Mouse (Mus musculus) gastrocnemius, adult 8-10 months (tissue): ENCODE results near the gene Npdc1. TPM values are rescaled to one million over a fixed set of nuclear protein-coding genes. Genes with fewer than 3 reads are reported as not detected.
"Not testable (repeated sequence)": the region's sequence is repeated elsewhere in the genome, so short reads cannot be mapped to it uniquely, and the experiment has no call there.

Experiments used
- DNase-seq, 2 experiments: peaks; one replicate each; pipeline ENCODE4 v3.0.0; 2022; ENCODE audit warnings: low spot score in 2 of 2
- total RNA-seq, 4 experiments: library from RNA; stranded (reverse); gene quantifications; 2 replicates each; pipeline ENCODE4 v1.2.4; 2022

Gene Npdc1
- total RNA-seq, 4 experiments from 2014 or later = 12.6 to 19.9 (median 15.7) TPM

GRCm38 (mm10) chr2:25395721-25396596, 3.2 kb upstream of the Npdc1 start, which contains the start of gene Entpd2:
Entpd2 (plus strand) TSS chr2:25395874.
- no peak for DNase-seq

DNA sequence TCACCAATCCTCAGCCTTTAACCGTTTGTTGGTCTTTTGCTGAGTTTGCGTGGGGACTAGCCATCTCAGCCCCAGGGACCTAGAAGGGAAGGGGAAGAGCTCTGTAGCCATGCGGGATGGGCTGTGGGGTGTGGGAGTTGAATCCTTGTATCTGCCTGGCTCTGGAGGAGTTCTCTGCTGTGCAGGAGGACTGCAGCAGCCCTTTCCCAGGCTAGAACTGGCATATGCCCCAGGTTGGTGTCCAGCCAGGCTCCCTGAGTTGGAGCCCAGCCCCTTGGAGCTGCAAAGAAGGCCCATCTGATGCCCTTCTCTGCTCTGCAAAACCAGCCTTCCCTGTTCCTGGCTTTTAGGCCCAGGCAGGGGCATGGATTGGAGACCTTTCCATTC, 2.6 kb upstream of the Npdc1 start:
- DNase-seq = no peak

GRCm38 (mm10) chr2:25397010-25397409, 2.1 kb upstream of the Npdc1 start:
- DNase-seq = no peak

- no peak for DNase-seq
Measured at GRCm38 (mm10) chr2:25398065-25398464, 1.1 kb upstream of the Npdc1 start.

DNA sequence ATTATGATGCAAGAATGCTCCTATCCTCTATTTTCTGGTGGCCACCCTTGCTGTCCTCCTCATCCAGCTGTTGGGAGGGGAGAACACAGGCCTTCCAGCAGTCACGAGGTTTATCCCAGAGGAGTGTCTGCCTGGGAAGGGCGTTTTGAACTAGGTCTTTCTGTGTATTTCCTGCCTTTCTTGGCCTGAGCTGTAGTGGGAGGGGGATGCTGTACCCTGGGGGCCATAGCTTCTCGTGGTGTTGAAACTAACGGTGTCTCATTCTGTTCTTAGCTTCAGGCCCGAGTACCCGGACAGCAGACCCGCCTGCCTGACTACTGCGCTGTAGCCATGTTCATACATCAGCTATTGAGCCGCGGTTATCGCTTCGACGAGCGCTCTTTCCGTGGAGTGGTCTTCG, 1.1 kb downstream of the Npdc1 start:
- peak; percentile 50 to 51 for DNase-seq

GRCm38 (mm10) chr2:25400764-25401163, 1.6 kb downstream of the Npdc1 start:
- DNase-seq = peak; percentile 45 to 64

GRCm38 (mm10) chr2:25402377-25402971, 3.3 kb downstream of the Npdc1 start:
- peak; percentile 42 to 59 for DNase-seq

DNA sequence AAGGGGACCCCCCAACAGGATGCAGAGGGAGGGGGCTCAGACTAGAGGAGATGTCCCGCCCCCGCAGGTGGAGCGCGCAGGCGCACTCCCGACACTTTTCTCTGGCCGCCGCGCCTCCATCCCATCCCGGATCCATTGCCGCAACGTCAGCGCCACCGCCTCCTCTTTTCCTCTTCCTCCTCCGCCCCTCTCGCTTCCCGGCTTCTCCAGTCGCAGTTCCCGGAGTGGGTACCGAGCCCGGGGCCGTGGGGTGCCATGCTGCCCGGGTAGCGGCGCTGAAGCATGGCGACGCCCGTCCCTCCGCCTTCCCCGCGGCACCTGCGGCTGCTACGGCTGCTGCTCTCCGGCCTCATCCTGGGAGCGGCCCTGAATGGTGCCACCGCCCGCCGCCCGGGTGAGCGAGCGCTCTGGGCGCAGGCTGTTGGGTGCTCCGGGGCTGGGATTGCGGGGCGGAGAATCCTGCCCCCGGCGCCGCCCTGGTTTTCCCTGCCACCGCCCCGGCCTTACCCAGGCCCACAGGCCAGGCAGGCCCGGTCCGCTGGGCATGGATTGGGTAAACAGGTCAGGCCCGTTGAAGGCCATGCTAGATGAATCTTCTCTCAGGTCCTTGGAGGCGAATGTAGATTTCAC, 3.9 kb downstream of the Npdc1 start:
- peak in 1 of 2 experiments; percentile 42 for DNase-seq

DNA sequence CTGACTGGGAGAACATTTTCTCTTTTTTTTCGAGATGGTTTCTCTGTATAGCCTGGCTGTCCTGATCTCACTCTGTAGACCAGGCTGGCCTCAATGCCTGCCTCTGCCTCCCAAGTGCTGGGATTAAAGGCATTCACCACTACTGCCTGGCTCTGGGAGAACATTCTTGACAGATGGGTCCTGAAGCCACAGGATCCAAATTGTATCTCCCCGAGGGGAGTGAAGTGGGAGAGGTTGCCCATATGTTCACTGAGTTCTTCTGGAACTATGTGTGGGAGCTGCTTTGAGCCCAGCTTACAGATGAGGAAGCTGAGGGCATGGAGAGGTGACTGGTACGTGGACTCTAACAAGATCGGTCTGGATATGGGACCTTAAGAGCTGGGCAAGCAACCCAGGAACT, 4.8 kb downstream of the Npdc1 start:
- no peak for DNase-seq

DNA sequence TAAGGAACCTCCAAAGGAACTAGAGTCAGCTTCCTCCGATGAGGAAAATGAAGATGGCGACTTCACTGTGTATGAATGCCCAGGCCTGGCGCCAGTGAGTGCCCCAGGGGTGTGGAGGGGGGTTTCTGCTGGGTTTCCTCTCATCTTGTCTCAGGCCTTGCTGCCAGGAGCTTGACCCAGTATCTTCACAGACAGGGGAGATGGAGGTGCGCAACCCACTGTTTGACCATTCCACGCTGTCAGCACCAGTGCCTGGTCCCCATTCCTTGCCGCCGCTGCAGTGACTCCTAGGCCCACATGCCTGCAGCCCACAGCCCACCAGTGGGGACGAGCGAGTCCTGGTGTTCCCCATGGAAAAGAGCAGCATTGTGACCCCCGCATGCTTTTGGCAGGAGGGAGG, 9.8 kb downstream of the Npdc1 start:
- DNase-seq = no peak

- DNase-seq = not testable (repeated sequence)
Measured at GRCm38 (mm10) chr2:25413436-25413835, 14.3 kb downstream of the Npdc1 start.

DNA sequence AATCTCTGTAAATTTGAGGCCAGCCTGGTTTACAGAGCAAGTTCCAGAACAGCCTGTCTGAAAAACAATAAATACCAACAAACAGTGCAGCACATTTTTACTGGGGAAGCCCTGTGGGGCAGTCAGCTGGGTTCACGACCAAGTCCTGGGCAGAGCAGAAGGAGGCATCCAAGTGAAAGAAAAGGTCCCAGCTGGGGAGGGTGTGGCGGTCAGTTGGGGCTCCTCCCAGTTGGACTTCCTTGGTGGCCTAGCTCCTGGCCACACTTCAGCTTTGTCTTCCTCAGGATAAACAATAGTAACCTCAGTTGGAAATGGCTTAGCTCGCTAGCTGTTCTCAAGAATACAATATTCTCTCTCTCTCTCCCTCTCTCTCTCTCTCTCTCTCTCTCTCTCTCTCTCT, 18.3 kb downstream of the Npdc1 start:
- no peak for DNase-seq

DNA sequence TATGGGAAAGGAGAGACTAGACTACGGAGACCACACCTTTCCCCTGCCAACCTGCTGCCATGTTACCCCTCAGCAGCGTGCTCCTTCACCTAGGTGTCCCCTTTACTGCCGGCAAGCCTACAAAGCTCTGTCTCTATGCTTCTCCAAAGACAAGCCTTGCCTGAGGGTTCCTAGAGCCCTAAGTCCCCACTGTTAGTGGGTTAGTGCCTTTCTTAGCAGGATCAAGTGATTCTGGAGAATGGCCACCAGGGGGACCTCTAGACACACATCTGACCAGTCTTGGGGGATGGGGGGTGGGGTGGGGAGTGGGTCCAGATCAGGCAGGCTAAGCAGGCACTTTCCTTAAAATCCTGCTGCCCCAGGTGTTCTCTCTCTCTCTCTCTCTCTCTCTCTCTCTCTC, 22.7 kb downstream of the Npdc1 start:
- DNase-seq = no peak

- DNase-seq = no peak
Measured at GRCm38 (mm10) chr2:25422587-25423410, 23.6 kb downstream of the Npdc1 start, which contains the start of gene Fut7. Fut7 (plus strand) TSS chr2:25423267.

DNA sequence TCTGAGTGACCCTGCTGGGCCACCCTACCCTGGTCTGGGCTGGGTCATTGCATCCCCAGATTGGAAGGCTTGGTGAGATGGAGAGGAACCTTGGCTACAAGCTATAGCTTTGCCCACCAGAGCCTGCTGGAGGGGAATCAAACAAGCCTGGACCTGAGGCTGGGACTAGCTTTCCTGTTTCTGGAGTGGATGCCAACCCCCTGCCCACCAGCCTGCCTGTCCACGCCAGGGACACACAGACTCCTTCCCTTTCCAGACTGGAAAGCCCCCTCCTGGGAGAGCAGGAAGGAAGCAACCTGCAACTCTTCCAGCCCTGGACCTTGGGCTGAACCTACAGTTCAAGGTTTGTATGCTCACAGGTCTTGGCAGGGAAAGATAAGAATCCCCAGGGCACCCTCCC, 24.5 kb downstream of the Npdc1 start:
- DNase-seq = no peak

GRCm38 (mm10) chr2:25425481-25425880, 26.3 kb downstream of the Npdc1 start:
- no peak for DNase-seq

GRCm38 (mm10) chr2:25426721-25427191, 27.6 kb downstream of the Npdc1 start:
- peak in 1 of 2 experiments; percentile 45 for DNase-seq

DNA sequence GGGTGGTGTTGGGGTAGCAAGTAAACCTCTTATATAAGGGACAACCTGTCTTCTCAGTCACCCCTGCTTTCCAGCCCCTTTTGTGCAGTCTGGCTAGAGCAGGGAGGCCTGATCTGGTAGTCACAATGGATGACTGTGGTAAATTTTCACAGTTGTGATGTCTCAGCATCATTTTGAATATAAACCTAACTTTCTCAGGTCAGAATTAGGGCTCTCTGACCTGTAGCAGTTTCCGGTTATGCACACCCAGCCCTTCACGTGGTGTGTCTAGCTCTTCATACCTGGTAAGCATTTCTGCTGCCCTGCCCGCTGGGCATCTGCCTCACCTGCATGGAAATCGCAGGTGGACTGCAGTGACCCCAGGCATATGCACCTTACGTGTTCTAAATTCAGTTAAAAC, 28.1 kb downstream of the Npdc1 start:
- DNase-seq = no peak

GRCm38 (mm10) chr2:25428442-25429236, 29.5 kb downstream of the Npdc1 start, which contains the start of gene Abca2:
Abca2 (plus strand) TSS chr2:25428703.
- DNase-seq = peak; percentile 94 to 96
